Mouse (Mus musculus) embryonic facial prominence, embryonic 10.5 days (tissue): ENCODE measurements around the gene Sipa1l3. TPM values are rescaled to one million over a fixed set of nuclear protein-coding genes. Genes with fewer than 3 reads are reported as not detected.
A peak's percentile ranks its signal among the peaks of the same experiment; 100 is the strongest.

Experiments
- DNase-seq: peaks from one replicate; pipeline ENCODE4 v3.0.0-alpha.2; 2017; ENCODE audit warnings: low spot score
- H3K27ac ChIP-seq: fragments of 300-500 bp; sonication (generic); replicated peaks from 2 replicates; pipeline ENCODE4 v1.5.1; 2016; ENCODE audit warnings: mild to moderate bottlenecking
- H3K27me3 ChIP-seq: fragments of 300-500 bp; sonication (generic); replicated peaks from 2 replicates; pipeline ENCODE4 v1.6.1; 2016; ENCODE audit warnings: low read depth, mild to moderate bottlenecking; ENCODE audit not compliant: poor library complexity, severe bottlenecking
- H3K36me3 ChIP-seq: fragments of 300-500 bp; sonication (generic); replicated peaks from 2 replicates; pipeline ENCODE4 v1.6.1; 2016; ENCODE audit warnings: mild to moderate bottlenecking, moderate library complexity
- H3K4me1 ChIP-seq: fragments of 300-500 bp; sonication (generic); 2 replicates; pipeline ENCODE4 v1.6.1; 2016
- H3K4me3 ChIP-seq: fragments of 300-500 bp; sonication (generic); 2 replicates; pipeline ENCODE4 v1.5.1; 2016; ENCODE audit warnings: mild to moderate bottlenecking, moderate library complexity
- H3K9me3 ChIP-seq: fragments of 300-500 bp; sonication (generic); 2 replicates; pipeline ENCODE4 v1.6.1; 2016; ENCODE audit warnings: mild to moderate bottlenecking
- WGBS: fragments of 180-500 bp; shearing (Covaris S2); methylation state at CpG from one replicate; pipeline ENCODE4 v1.1.7; 2016; 5-methylcytosine and 5-hydroxymethylcytosine counted together
- polyA plus RNA-seq: library from polyadenylated mRNA; unstranded; fragments of >200 nt; fragmentation: Nextera tagmentation; extraction: Ambion mirVana; gene quantifications from 2 replicates; pipeline ENCODE4 v1.2.1, GENCODE M21; 2016

Sipa1l3 gene
- polyA plus RNA-seq, 1 experiment from 2014 or later, result 9.2 TPM

DNA sequence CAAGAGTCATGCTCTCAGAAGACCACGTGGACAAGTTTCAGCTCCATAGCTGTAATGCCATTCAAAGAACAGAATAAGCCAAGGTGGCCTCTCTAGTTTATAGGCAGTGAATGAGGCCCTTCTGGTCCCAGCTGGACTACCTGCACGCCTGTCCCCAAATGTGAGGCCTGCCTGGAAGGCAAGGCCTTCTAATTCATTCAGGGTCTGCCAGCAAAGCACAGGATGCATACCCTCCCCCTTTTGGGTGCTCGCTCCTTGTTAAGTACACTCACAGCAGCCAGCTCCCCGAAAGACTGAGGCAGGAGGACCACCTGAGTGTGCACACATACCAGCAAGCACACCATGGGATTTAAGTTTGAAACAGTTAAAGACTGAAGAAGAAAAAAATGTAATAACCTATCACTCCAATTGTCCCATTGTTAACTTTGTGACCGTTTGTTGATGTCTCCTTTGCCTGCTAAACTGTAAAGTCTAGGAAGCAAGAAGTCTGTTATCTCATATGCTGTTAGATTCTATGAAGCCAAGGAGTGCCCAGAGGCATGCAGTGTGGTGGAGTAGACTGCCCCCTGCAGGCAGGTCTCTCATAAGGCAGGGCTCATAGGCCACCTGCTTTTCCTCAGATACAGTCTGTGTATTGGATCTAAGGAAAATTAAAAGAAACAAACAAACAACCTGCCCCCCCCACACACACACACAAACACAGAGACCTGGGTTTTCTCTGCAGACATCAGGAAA, 3.6 kb upstream of the Sipa1l3 start:
- WGBS, result 60% methylated on average over 5 of the region's 5 CpGs
- Histone ChIP-seq H3K9me3 (no peaks in the 10 kb centered on the region), H3K27ac (no peak overlapping the region), H3K4me1 (peaks cover 14% of the 10 kb centered on the region), H3K27me3 (no peaks in the 10 kb centered on the region), H3K36me3 (no peaks in the 10 kb centered on the region), H3K4me3 (no peak overlapping the region)
- peak; percentile 82 for DNase-seq

DNA sequence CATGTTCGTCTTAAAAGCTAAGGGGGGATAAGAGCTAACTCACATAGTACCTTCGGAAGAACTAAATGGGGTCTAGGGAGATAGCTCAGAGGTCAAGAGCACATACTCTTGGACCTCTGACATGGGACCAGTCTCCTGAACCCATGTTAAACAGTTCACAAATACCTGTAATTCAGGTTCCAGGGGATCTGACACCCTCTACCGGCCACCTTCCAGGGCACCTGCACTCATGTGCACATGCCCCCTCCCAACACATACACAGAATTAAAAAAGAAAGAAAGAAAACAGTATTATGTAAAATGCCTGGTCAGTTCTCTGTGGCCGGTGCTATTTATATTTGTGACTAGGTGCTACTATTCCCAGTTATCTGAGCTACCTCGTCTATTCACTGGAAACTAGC, 2.9 kb upstream of the Sipa1l3 start:
- H3K27ac ChIP-seq, result no peak overlapping the region
- no peak overlapping the region for H3K4me3 ChIP-seq
- H3K4me1 ChIP-seq, result peaks cover 20% of the 10 kb centered on the region
- no peak for DNase-seq
- WGBS, result 73% methylated on average over 5 of the region's 5 CpGs
- no peaks in the 10 kb centered on the region for H3K36me3 ChIP-seq
- H3K27me3 ChIP-seq, result no peaks in the 10 kb centered on the region
- H3K9me3 ChIP-seq, result no peaks in the 10 kb centered on the region

GRCm38 (mm10) chr7:29520794-29521193, 2.4 kb upstream of the Sipa1l3 start:
- no peaks in the 10 kb centered on the region for H3K36me3 ChIP-seq
- no peak for DNase-seq
- H3K9me3 ChIP-seq, result no peaks in the 10 kb centered on the region
- no peak overlapping the region for H3K4me3 ChIP-seq
- 85% methylated on average over 2 of the region's 2 CpGs for WGBS
- H3K27me3 ChIP-seq, result no peaks in the 10 kb centered on the region
- H3K27ac ChIP-seq, result no peak overlapping the region
- H3K4me1 ChIP-seq, result peaks cover 23% of the 10 kb centered on the region

- peak overlapping the region; percentile 89 for H3K27ac ChIP-seq
- under 1% methylated on average over 19 of the region's 19 CpGs for WGBS
These were observed 740 bp upstream of the Sipa1l3 start for GRCm38 (mm10) chr7:29519211-29519550.

GRCm38 (mm10) chr7:29518054-29518420, 404 bp downstream of the Sipa1l3 start:
- no peak for DNase-seq
- H3K4me3 ChIP-seq, result peak overlapping the region; percentile 72
- under 1% methylated on average over 28 of the region's 28 CpGs for WGBS
- H3K9me3 ChIP-seq, result no peaks in the 10 kb centered on the region
- H3K4me1 ChIP-seq, result peaks cover 41% of the 10 kb centered on the region
- no peaks in the 10 kb centered on the region for H3K36me3 ChIP-seq
- peak overlapping the region; percentile 89 for H3K27ac ChIP-seq
- no peaks in the 10 kb centered on the region for H3K27me3 ChIP-seq

More at GRCm38 (mm10) chr7:29519211-29519550, 740 bp upstream of the Sipa1l3 start:
- Histone ChIP-seq H3K36me3 (no peaks in the 10 kb centered on the region), H3K27me3 (no peaks in the 10 kb centered on the region), H3K4me3 (peak overlapping the region; percentile 72), H3K4me1 (peaks cover 32% of the 10 kb centered on the region), H3K9me3 (no peaks in the 10 kb centered on the region)
- DNase-seq, result no peak

- Histone ChIP-seq H3K4me1 (peaks cover 47% of the 10 kb centered on the region), H3K4me3 (peak overlapping the region; percentile 72), H3K36me3 (no peaks in the 10 kb centered on the region), H3K27me3 (no peaks in the 10 kb centered on the region), H3K9me3 (no peaks in the 10 kb centered on the region), H3K27ac (no peak overlapping the region)
- DNase-seq, result no peak
- 78% methylated on average over 5 of the region's 5 CpGs for WGBS
These were observed 1.3 kb downstream of the Sipa1l3 start for GRCm38 (mm10) chr7:29517178-29517577.

DNA sequence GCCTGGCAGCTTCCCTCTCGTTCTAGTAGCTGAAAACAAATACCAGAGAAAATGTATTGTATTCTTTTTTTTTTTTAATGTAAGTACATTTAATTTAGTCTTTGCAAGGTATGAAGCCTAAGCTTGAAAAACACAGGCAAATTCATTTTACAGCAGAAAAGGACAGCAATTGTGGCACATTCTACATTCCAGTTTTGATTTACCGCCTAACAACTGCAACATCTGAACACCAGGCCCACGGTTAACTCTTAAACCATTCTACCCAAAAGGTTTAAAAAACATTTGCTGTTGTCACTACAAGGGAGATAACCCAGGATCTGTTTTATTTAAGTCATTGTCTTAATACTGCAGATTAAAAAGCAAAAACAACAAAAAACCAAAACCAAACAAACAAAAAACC, 2.8 kb downstream of the Sipa1l3 start:
- Histone ChIP-seq H3K9me3 (no peaks in the 10 kb centered on the region), H3K4me3 (no peak overlapping the region), H3K4me1 (peaks cover 62% of the 10 kb centered on the region), H3K36me3 (no peaks in the 10 kb centered on the region), H3K27me3 (no peaks in the 10 kb centered on the region), H3K27ac (no peak overlapping the region)
- DNase-seq, result no peak
- WGBS, result 90% methylated on average over 3 of the region's 3 CpGs

GRCm38 (mm10) chr7:29512729-29513128, 5.7 kb downstream of the Sipa1l3 start:
- Histone ChIP-seq H3K4me3 (no peak overlapping the region), H3K4me1 (peaks cover 72% of the 10 kb centered on the region), H3K27me3 (no peaks in the 10 kb centered on the region), H3K27ac (no peak overlapping the region), H3K36me3 (no peaks in the 10 kb centered on the region), H3K9me3 (no peaks in the 10 kb centered on the region)
- no peak for DNase-seq
- WGBS, result 54% methylated on average over 4 of the region's 4 CpGs

- Histone ChIP-seq H3K27me3 (no peaks in the 10 kb centered on the region), H3K4me3 (no peak overlapping the region), H3K27ac (peak overlapping the region; percentile 60), H3K36me3 (no peaks in the 10 kb centered on the region), H3K4me1 (peaks cover 64% of the 10 kb centered on the region), H3K9me3 (no peaks in the 10 kb centered on the region)
- WGBS, result 70% methylated on average over 9 of the region's 9 CpGs
- no peak for DNase-seq
These were observed 6.7 kb downstream of the Sipa1l3 start for GRCm38 (mm10) chr7:29511598-29512275.

DNA sequence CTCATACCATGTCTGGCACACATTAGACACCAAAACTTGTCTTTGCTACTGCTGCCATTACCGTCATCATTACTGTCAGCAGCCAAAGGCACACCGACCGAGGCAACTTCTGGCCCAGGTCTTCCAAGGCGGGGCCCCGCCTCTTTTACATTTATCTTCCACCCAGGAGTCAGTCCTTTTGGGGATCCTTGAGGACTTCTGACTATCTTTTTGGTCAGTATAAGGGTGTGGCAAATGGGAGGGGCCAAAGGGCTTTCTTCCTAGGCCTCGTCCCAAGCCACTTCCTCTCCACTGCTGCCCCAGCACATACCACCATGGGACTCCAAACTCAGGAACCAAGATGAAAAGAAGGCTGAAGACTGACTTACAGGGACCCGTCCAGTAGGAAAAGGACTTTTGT, 9.9 kb downstream of the Sipa1l3 start:
- Histone ChIP-seq H3K36me3 (no peaks in the 10 kb centered on the region), H3K27me3 (no peaks in the 10 kb centered on the region), H3K27ac (peak overlapping the region; percentile 24; the same call in 1 of the 2 replicates), H3K9me3 (no peaks in the 10 kb centered on the region), H3K4me1 (peaks cover 72% of the 10 kb centered on the region), H3K4me3 (no peak overlapping the region)
- no peak for DNase-seq
- 87% methylated on average over 7 of the region's 7 CpGs for WGBS

DNA sequence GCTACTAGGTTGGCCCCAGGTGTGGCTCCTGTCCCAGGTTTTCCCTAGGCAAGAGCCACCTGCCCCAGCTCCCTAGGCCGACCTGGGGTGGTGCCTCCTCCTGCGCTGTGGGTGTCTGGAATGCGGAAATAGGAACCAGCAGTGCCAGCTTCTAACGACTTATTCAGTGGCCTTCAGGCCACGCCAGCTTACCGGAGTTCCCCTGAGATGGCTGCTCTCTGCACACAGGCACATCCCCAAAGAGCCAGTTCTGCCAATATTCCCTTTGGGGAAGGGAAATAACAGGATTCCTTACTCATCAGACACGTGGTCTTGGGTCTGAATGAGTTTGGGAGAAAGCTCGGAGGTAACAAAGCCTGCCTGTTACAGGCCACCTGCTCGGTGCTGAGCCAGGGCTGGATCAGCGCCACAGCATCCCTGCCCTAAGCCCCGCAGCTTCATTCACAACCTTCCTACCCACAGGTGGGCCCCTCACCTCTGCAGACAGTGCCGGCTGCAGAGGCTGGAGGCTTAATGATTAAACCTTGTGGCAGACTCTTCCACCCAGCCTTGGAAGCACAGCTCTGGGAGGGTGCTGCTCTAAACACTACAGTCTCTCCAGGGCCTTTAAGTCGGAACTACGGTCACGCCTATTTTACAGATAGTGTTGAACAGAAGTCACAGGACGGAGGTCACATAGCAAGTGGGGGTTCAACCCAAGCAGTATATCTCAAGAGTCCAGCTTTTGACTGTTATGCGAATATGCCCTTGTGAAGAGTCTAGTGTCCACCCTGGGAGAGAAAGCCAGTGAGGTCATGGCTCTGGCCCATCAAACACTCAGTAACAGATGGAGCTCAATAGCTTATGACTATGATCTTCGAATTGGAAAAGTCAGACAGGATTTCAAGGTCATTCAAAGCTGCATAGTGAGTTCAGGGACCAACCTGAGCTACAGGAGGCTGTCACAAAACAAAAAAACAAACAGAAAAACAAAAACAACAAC, 12.8 kb downstream of the Sipa1l3 start:
- Histone ChIP-seq H3K36me3 (peaks cover 8% of the 10 kb centered on the region; the same call in 1 of the 2 replicates), H3K4me1 (peaks cover 49% of the 10 kb centered on the region), H3K9me3 (no peaks in the 10 kb centered on the region), H3K27me3 (no peaks in the 10 kb centered on the region), H3K4me3 (peak overlapping the region; percentile 13; the same call in 1 of the 2 replicates), H3K27ac (peak overlapping the region; percentile 61)
- WGBS, result 25% methylated on average over 18 of the region's 18 CpGs
- DNase-seq, result no peak

DNA sequence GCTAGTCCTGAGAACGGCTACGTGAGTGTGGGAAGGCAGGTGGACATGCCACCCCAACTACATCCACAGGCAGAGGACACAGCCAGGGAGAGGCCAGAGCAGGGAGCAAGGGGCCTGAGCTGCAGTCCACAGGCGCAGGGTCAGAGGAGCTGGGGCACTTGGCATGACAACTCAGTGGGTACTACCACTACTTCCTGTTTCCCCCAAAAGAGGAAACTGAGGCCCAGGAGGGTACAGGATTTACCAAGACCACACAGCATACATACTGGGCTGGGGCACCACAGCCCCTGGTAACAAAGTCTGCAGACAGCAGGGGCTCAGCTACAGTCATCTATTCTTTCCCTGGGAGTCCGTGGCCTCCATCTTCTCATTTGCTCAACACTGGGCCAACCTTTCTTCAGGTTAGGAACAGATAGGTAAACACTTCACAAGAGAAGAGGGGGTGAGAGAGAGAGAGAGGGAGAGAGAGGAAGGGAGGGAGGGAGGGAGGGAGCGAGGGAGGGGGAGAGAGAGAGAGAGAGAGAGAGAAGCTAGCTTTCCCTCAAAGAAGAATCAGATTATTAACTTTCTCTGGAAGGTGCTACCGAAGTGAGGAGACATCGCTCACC, 13.7 kb downstream of the Sipa1l3 start:
- no peak for DNase-seq
- Histone ChIP-seq H3K9me3 (no peaks in the 10 kb centered on the region), H3K27ac (peak overlapping the region; percentile 61), H3K4me3 (no peak overlapping the region), H3K36me3 (peaks cover 8% of the 10 kb centered on the region; the same call in 1 of the 2 replicates), H3K27me3 (no peaks in the 10 kb centered on the region), H3K4me1 (peaks cover 45% of the 10 kb centered on the region)
- WGBS, result 68% methylated on average over 7 of the region's 7 CpGs
